Mouse (Mus musculus) CD4-positive, CD25-positive, alpha-beta regulatory T cell (primary cell): ENCODE measurements around the gene Bbs2. TPM values are rescaled to one million over a fixed set of nuclear protein-coding genes. Genes with fewer than 3 reads are reported as not detected.

Experiments used
- polyA plus RNA-seq: library from polyadenylated mRNA; unstranded; fragments of 100-300 nt; shearing (Covaris generic); gene quantifications from one replicate; pipeline ENCODE4 v1.2.1, GENCODE M21; 2017

Bbs2 gene
- polyA plus RNA-seq: 9.0 TPM

GRCm38 (mm10) chr8:94098081-94098974, at the start of gene Bbs2:
Gene Bbs2, minus strand, starts transcription at chr8:94098928.

GRCm38 (mm10) chr8:94136933-94137332, 38.2 kb upstream of the Bbs2 start, which contains the start of gene Mt4:
Gene Mt4, plus strand, starts transcription at chr8:94137197.

GRCm38 (mm10) chr8:94036944-94037524, 61.7 kb downstream of the Bbs2 start, which contains the start of the genes Nudt21 and Ogfod1:
Gene Nudt21, minus strand, starts transcription at chr8:94037031.
Gene Ogfod1, plus strand, starts transcription at chr8:94037198.

Other genes with a start within 250 kb of the Bbs2 start
- 155 TPM for gene Amfr, start 86.1 kb downstream of the Bbs2 start, polyA plus RNA-seq
- gene Nudt21, start 61.9 kb downstream of the Bbs2 start, polyA plus RNA-seq: 114 TPM
- 16.7 TPM for gene Ogfod1, start 61.7 kb downstream of the Bbs2 start, polyA plus RNA-seq
- not detected for gene Mt4, start 38.3 kb upstream of the Bbs2 start, polyA plus RNA-seq
- not detected for gene Mt3, start 53.7 kb upstream of the Bbs2 start, polyA plus RNA-seq
- 1.3 TPM for gene Mt2, start 73.7 kb upstream of the Bbs2 start, polyA plus RNA-seq
- gene Mt1, start 80.2 kb upstream of the Bbs2 start, polyA plus RNA-seq: 1.6 TPM
- 40.6 TPM for gene Nup93, start 115.6 kb upstream of the Bbs2 start, polyA plus RNA-seq
- gene Slc12a3, start 230.3 kb upstream of the Bbs2 start, polyA plus RNA-seq: 0.32 TPM